Mouse (Mus musculus): Measurements from ENCODE around the gene Asb4. TPM values are rescaled to one million over a fixed set of nuclear protein-coding genes. Genes with fewer than 3 reads are reported as not detected.
"Not testable (repeated sequence)": the region's sequence is repeated elsewhere in the genome, so short reads cannot be mapped to it uniquely, and the experiment has no call there.

Asb4 gene
- 10 to 100 TPM in 1 of 2 experiments, 1 to 10 TPM in 1; 6.1 to 10.6 TPM for total RNA-seq (2021)
- long read RNA-seq, experiment 1, partial matches to known transcripts: 4 of 5 reads
- long read RNA-seq, experiment 1, other reads (novel, unspliced or antisense): 1 of 5 reads
- long read RNA-seq, experiment 2, partial matches to known transcripts: 7 of 8 reads
- long read RNA-seq, experiment 2, other reads (novel, unspliced or antisense): 1 of 8 reads

DNA sequence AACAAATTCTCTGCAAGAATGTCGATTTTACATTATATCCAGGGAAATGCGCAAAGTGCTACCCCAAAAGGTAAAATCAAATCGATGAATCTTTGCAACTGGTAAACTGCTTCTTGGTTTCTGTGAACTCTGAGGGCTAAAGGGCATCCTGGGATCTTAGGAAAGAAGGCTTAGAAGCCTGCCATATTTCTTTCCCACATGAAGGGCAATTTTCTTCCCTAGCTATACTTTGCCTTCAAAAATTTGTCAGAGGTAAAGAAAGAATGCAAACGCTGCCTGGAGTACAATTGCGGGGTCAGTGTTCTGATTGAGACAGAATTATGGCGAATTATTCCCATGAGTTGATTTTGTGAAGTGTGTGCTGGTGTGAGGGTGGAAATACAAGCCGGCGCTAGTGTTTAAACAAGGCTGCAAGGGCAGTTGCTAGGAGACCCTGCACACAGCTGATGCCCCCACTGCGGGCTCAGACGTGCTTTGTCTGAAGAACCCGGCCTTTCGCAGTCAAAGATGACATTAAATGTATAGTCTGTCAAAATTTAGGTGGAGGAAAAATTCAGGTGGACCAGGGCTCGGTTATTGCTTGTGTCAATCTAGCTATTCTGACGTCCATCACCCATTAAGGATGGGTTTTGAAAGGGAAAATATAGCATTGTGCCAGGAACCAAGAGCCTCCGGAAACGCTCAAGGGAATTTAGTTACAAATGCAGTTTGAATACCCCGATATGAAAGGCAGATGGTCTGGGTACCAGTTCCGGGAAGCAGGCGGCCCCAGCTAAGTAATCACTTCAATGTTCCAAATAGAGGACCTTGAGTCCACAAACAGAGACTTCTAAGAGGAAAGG is at the start of gene Asb4:
Gene Asb4 (plus strand): TSS at position 51 of the 842 bp plus-strand sequence.
- DNase-seq: no peak

- no peak for DNase-seq
Observed at GRCm38 (mm10) chr6:5334021-5334420, 49.2 kb upstream of the Asb4 start.

DNA sequence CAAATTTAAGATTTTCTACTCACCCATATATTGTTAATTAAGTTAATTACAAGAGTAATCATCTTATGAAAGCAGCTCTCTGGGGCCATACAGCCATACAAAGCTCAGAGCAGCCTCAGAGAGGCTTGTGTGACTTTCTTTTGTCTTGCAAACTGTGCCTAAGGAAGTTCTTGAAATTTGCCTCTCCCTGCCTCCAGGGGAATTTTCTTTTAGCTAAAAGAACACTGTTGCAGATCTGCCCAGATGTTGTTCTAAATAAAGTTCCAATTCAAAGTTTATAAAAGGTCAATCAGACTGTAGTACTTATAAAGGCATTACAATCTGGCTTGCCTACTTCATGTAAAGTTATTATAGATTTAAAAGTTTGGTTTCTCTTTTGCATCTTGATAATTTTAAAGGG is 47.2 kb upstream of the Asb4 start:
- DNase-seq: not testable (repeated sequence)

- DNase-seq: not testable (repeated sequence)
Observed at GRCm38 (mm10) chr6:5338781-5339180, 44.4 kb upstream of the Asb4 start.

DNA sequence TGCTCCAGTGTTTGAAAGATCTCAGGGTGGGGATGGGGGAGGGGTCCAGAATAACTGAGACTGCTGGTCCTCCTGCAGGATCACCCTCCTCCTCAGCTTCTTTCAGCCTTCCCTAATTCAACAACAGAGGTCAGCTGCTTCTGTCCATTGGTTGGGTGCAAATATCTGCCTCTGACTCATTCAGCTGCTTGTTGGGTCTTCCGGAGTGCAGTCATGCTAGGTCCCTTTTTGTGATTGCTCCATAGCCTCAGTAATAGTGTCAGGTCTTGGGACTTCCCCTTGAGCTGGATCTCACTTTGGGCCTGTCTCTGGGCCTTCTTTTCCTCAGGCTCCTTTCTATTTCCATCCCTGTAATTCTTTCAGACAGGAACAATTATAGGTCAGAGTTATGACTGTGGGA is 43.9 kb upstream of the Asb4 start:
- DNase-seq: not testable (repeated sequence)

- no peak for DNase-seq
Observed at GRCm38 (mm10) chr6:5344255-5344654, 38.9 kb upstream of the Asb4 start.

DNA sequence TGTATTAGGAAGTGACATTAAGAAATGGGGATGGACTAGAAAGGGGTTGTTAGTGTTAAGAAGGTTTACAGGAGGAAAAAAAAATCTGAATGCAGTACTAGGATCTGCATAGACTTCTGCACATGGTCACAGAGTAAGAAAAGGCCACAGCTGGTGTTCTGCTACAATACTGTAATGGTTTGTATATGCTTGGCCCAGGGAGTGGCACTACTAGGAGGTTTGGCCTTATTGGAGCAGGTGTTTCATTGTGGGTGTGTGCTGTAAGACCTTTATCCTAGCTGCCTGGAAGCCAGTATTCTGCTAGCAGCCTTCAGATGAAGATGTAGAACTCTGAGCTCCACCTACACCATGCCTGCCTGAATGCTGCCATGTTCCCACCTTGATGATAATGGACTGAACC is 25.3 kb upstream of the Asb4 start:
- no peak for DNase-seq

DNA sequence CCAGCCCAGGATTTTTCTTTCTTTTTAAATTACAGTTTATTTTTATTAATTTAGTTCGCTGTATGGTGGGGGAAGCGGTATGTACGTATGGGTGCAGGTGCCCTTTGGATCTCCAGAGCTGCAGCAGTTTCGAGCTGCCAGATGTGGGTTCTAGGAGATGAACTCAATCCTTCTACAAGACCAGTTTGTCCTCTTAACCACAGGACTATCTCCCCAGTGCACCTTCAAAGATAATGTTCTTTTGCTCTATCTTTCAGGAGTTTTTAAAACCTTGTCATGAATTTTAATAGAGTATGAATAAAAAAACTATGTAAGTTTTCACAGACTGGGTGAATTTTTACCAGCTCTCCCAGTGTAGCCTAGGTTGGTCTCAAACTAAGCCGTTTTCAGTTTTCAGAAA is 22.8 kb upstream of the Asb4 start:
- DNase-seq: no peak

DNA sequence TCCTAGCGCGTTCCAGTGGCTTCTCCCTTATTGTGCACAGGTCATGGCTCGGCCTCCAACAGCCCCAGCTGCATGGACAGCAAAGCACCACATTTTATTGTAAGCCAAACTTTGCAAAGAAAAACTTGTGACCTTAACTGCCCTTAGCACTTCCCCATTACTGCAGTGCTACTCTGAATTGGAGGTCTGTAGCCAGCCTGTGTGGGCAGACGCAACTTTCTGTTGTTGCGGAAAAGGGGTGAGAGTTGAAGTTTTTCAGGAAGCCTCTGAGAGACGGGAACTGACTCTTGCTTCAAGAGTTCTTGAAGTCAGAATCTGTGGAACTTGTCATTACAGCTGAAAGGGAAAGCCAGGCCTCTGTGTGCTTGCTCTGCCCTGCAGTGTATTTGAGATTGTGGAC is 21.2 kb upstream of the Asb4 start:
- no peak for DNase-seq

DNA sequence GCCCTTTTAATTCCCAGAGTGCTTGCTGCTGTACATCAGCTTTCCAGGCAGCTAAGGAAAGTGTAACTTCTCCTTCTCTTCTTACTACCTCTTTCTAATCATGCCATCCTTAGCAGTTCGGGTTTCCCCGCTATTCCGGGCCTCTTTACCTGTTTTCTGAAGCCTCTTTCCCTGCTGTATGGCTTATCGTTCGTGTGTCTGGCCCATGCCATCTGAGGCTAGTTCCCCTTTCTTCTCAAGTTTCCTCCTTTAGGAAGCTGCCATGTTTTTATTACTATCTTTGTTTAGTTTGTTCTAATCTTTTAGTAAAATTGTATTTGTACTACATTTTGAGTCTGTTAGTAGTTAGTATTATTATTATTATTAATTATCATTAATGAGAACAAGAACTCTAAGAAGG is 17.3 kb upstream of the Asb4 start:
- DNase-seq: no peak

DNA sequence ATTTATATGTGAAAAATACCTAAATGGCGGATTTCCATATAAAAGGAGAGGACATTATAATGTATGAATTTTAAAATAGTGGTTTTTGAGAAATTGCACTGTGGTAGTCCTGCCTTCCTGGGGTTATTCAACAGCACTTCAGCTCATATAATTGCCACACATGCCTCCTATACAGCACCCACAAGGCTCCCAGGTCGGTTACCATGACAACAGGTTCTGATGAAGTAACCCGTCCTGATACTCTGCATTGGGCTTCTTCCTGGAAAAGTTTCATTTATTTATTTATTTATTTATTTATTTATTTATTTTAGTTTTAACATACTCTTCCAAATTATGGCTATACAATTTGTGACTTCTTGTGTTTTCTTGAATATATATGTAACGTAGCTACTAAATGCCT is 6.3 kb upstream of the Asb4 start:
- no peak for DNase-seq

GRCm38 (mm10) chr6:5379048-5379447 is 4.1 kb upstream of the Asb4 start:
- no peak for DNase-seq

GRCm38 (mm10) chr6:5379781-5380623 is 3.2 kb upstream of the Asb4 start:
- peak; percentile 11 for DNase-seq

- DNase-seq: no peak
Observed at GRCm38 (mm10) chr6:5380624-5381252, 2.4 kb upstream of the Asb4 start.

DNA sequence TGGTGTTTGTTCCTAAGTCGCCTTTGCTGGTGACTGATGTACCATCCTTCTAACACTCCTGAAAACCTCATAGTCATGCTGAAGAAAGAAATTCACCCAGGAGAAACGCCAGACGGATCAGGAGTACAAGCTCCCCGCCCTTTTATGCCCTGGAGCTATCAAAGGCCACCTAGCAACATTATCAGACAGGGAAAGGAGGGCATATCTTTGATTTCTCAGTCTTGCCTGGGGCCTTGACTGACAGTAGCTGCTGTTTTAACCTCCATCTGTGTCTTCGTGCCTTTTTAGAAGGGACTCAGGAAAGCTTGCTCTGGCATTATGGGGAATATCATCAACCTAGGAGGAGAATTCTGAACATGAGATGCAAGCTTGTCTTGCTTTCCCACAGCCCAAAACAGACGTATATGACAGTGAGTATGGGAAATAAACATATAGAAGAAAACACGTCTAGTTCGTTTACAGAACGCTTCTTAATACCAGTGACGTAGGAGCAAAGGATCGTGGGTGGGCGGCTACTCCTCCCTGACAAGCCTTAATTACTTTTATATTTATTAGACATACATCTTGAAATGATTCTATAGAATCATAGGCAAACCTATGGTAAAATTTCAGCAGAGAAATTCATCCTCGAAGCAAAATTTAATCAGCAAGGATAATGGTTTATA is 1.1 kb upstream of the Asb4 start:
- DNase-seq: no peak

- peak; percentile 68 for DNase-seq
Observed at GRCm38 (mm10) chr6:5382583-5383215, 487 bp upstream of the Asb4 start.

GRCm38 (mm10) chr6:5384178-5384490 is 948 bp downstream of the Asb4 start:
- peak; percentile 38 for DNase-seq

DNA sequence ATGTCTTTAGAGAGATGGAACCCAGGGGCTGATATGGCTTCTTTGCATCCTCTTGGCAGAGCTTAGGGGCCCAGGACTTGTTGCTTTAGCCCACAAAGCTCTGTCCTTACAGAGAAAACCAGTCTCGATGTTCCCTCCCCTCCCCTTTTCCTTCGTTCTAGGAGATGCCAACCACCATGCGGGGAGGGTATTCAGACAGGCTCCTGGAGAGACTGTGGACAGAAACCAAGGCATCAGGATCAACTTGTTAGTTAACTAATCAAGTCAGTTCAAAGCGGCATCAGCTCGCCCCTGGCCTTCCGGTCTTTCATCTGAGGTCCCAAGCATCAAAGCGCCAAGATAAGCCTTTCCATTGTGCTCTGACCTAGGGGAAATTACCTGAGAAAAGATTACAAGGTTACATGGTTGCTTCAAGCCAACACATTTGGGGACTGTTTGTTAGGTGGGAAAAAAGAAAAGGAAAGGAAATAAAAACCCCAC is 2.0 kb downstream of the Asb4 start:
- no peak for DNase-seq

- DNase-seq: no peak
Observed at GRCm38 (mm10) chr6:5386486-5386885, 3.3 kb downstream of the Asb4 start.

DNA sequence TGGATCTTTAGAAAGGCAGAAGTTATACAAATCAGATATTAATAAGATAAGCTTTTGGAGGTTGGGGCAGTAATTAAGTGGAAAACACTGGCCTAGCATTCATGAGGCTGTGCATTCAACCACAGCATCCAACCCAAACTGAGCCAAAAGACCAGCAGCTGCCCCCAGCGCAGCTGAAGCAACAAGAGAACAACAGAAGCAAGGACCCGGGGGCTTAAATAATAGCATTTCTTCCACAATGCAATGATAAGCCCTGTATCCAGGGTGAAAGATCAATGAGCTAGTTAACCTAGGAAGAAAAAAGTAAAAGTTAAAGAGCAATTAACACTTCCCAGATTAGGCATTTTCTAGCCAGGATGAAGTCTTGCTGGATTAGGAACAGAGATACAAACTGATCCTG is 4.2 kb downstream of the Asb4 start:
- DNase-seq: no peak

DNA sequence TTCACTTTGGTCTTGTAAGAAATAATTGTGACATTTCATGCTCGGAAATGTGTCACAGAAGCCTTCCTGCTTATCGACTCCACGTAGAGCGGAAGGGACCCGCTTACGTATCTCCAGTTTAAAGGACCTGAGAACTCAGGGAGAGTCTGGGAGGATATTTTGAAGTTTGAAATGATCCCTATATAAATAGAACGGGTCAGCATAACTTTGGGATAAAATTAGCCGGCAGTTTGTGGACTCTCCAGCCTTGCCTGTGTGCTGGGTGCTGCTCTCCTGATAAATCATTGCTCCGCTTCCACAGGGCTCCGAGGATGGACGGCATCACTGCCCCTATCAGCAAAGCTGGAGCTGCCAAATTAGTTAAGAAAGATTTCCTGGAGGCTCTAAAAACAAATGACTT is 7.1 kb downstream of the Asb4 start:
- DNase-seq: peak; percentile 33
